Mouse (Mus musculus) lung, embryonic 14.5 days (tissue): ENCODE measurements at regions not wholly inside any gene's neighbourhood (a gene's known extent, or its start where the extent isn't known, plus 50 kb on each side); places are given as distances from the start of the nearest gene placed in this dataset.
A peak's percentile ranks its signal among the peaks of the same experiment; 100 is the strongest.

Experiments used
- ATAC-seq: fragments of 200-750 bp; cut with Nextera tagmentation; 2 replicates; pipeline ENCODE4 v1.8.0; 2017; ENCODE audit warnings: mild to moderate bottlenecking, moderate TSS enrichment, moderate library complexity; ENCODE audit not compliant: insufficient read depth
- DNase-seq: peaks from one replicate; pipeline ENCODE4 v3.0.0-alpha.2; 2015
- H3K27ac ChIP-seq: fragments of 300-500 bp; sonication (generic); 2 replicates; pipeline ENCODE4 v1.5.1; 2014; ENCODE audit warnings: low read depth, mild to moderate bottlenecking, moderate library complexity
- H3K27me3 ChIP-seq: fragments of 300-500 bp; sonication (generic); 2 replicates; pipeline ENCODE4 v1.6.1; 2014; ENCODE audit warnings: low read length, control low read depth; ENCODE audit not compliant: insufficient read depth
- H3K36me3 ChIP-seq: fragments of 300-500 bp; sonication (generic); 2 replicates; pipeline ENCODE4 v1.6.1; 2014; ENCODE audit warnings: control low read depth; ENCODE audit not compliant: insufficient read depth
- H3K4me1 ChIP-seq: fragments of 300-500 bp; sonication (generic); 2 replicates; pipeline ENCODE4 v1.6.1; 2014; ENCODE audit warnings: antibody characterized with exemption, control low read depth; ENCODE audit not compliant: insufficient read depth
- H3K4me2 ChIP-seq: fragments of 300-500 bp; sonication (generic); 2 replicates; pipeline ENCODE4 v1.6.1; 2014; ENCODE audit warnings: mild to moderate bottlenecking
- H3K4me3 ChIP-seq: fragments of 300-500 bp; sonication (generic); 2 replicates; pipeline ENCODE4 v1.5.1; 2014; ENCODE audit warnings: low read depth, low read length
- H3K9ac ChIP-seq: fragments of 300-500 bp; sonication (generic); 2 replicates; pipeline ENCODE4 v1.6.1; 2014
- H3K9me3 ChIP-seq: fragments of 300-500 bp; sonication (generic); 2 replicates; pipeline ENCODE4 v1.6.1; 2016; ENCODE audit warnings: low read depth, low read length, control low read depth
- CTCF ChIP-seq: IDR thresholded peaks from 2 replicates; pipeline ENCODE4 v1.5.1; 2016; ENCODE audit warnings: antibody characterized with exemption, low read depth
- WGBS: fragments of 180-500 bp; shearing (Covaris S2); extraction: QIAGEN DNeasy Blood & Tissue Kit; methylation state at CpG from one replicate; pipeline ENCODE4 v1.1.7; 2014; 5-methylcytosine and 5-hydroxymethylcytosine counted together

DNA sequence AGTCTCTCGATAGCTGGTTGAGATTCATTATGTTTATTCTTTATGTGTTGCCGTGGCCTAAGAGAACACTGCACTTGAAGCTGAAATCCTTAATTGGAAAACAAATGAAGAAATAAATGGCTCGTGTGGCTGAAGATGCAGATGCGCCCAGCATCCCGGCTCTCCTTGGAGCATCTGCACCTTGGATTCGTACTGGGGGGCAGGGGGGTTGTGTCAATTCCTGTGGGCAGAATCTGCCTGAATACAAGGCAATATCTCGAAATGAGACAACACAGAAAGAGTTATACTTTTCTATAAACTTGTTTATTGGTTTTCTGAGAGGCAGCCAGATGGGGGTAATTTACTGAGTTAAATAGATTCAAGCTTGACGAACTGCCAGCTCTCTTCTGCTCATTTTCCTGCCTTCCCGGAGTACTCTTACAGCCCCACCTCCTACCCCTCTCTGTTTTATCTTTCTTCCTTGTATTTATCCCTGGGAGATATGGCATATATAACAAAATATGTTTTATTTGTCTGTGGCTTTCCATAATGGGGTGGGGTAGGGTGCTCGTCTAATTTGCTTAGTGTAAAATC, 229.1 kb downstream of the Pmp22 start:
- peak; percentile 27 for DNase-seq

DNA sequence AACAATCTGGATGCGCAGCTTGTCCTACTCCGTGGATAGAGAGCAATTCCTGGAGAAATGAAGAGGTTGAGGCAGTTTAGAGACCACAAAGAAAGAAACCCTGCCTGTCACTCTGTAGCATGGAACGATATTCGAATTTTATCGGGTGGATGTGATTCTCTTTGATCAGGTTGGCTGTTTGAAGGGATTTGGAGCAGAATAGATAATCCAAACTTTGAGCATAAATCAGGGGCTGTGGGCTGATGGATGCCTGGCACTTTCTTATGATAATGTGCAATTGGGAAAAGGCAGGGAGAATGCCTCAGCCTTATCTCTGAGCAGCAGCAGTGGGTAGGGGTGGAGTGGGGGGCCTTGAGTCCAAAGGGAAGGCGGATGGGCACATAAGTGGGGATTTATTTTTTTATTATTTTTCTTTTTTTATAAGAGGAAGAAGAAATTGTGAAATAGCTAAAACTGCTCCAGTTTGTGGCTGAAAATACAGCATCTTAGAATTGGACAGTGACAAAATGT, 239.0 kb downstream of the Pmp22 start:
- WGBS: 65% methylated on average over 6 of the region's 6 CpGs
- no peak for ATAC-seq

More for the DNA sequence above, 229.1 kb downstream of the Pmp22 start:
- Histone ChIP-seq H3K4me2 (no peak overlapping the region), H3K9ac (no peak overlapping the region), H3K4me3 (no peak overlapping the region), H3K9me3 (no peaks in the 10 kb centered on the region), H3K36me3 (no peaks in the 10 kb centered on the region), H3K4me1 (no peaks in the 10 kb centered on the region), H3K27me3 (0 out of 2 replicates have a peak, but pooled peaks cover 5% of the 10 kb centered on the region), H3K27ac (no peak overlapping the region)
- no peak for ATAC-seq
- TF ChIP-seq CTCF: no peak
- 70% methylated on average over 10 of the region's 10 CpGs for WGBS

DNA sequence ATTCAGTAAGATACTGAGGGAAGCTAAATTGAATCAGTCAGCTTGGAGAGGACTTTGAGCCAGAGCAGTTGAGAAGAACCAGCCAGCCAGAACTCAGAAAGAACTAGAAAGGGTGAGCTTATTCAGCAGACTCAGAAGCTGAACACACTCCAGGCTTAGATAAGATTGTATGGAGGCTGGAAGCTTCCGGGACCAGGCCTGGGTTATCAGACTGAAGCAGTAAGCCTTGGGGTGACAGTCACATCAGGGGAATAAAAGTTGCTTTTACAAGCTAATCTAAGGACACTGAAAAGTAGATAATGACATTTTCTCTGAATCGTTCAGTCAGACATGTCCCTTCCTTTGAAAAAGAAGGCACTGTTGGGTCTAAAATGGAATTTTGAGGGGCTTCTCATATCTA, 240.7 kb downstream of the Pmp22 start:
- no peak for DNase-seq
- no peaks in the 10 kb centered on the region for H3K27me3 ChIP-seq
- H3K4me1 ChIP-seq: no peaks in the 10 kb centered on the region
- H3K4me3 ChIP-seq: no peak overlapping the region
- TF ChIP-seq CTCF: no peak
- no peak overlapping the region for H3K27ac ChIP-seq
- H3K36me3 ChIP-seq: no peaks in the 10 kb centered on the region
- no peak for ATAC-seq
- no peaks in the 10 kb centered on the region; the same call in 1 of the 2 replicates for H3K9me3 ChIP-seq
- H3K9ac ChIP-seq: no peak overlapping the region
- 78% methylated on average over 2 of the region's 2 CpGs for WGBS
- H3K4me2 ChIP-seq: no peak overlapping the region

More for the DNA sequence above, 239.0 kb downstream of the Pmp22 start:
- no peaks in the 10 kb centered on the region for H3K36me3 ChIP-seq
- DNase-seq: no peak
- no peak overlapping the region for H3K27ac ChIP-seq
- no peak overlapping the region for H3K9ac ChIP-seq
- H3K4me2 ChIP-seq: no peak overlapping the region
- H3K9me3 ChIP-seq: no peaks in the 10 kb centered on the region
- H3K4me3 ChIP-seq: no peak overlapping the region
- no peaks in the 10 kb centered on the region for H3K4me1 ChIP-seq
- no peak for TF ChIP-seq CTCF
- H3K27me3 ChIP-seq: no peaks in the 10 kb centered on the region

DNA sequence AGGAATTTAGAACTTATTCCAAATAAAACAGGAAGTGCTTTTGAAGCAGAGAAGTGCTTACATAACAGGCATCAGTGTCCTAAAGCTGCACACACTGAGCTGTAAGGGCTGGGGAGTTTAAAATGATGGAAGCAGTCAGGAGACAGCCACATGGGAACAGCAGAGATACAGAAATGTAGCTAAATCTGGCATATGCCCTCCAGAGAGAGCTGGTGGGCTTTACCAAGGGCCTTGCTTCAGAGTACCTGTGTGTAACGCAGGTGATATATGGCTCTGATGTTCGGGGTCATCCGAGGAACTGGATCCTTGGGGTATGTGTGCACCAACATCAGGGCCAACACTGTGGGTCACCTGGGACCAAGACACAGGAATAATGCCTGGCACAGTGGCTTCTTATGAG, 247.5 kb downstream of the Pmp22 start:
- no peak overlapping the region for H3K27ac ChIP-seq
- no peaks in the 10 kb centered on the region for H3K36me3 ChIP-seq
- no peak overlapping the region for H3K4me2 ChIP-seq
- no peaks in the 10 kb centered on the region for H3K4me1 ChIP-seq
- ATAC-seq (no peak), DNase-seq (no peak)
- H3K4me3 ChIP-seq: no peak overlapping the region
- no peaks in the 10 kb centered on the region for H3K27me3 ChIP-seq
- no peak overlapping the region for H3K9ac ChIP-seq
- 94% methylated on average over 3 of the region's 3 CpGs for WGBS
- no peak for TF ChIP-seq CTCF
- H3K9me3 ChIP-seq: no peaks in the 10 kb centered on the region; the same call in 1 of the 2 replicates

DNA sequence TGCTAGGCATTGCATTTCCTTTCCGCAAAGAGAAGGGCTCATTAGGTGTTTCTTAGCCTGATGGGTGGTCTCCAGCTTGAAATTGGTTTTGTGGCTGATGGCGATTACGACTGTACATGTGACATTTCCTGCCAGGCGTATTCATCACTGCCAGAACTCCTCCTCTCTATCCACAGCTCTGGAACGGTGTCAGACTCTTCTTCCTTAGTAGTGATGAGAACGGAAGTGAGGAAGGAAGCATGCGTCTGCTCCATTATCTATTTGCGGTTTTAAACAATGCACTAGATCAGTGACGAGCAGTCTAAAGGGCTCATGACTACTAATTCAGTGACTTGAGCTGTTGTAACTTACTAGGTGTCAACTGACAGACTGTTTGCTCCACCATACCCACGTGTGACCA, 248.2 kb downstream of the Pmp22 start:
- H3K27me3 ChIP-seq: no peaks in the 10 kb centered on the region
- H3K4me3 ChIP-seq: no peak overlapping the region
- no peak overlapping the region for H3K4me2 ChIP-seq
- no peaks in the 10 kb centered on the region for H3K4me1 ChIP-seq
- no peak overlapping the region for H3K9ac ChIP-seq
- ATAC-seq (no peak; the same call in 1 of the 2 replicates), DNase-seq (peak; percentile 36)
- no peak for TF ChIP-seq CTCF
- no peaks in the 10 kb centered on the region; the same call in 1 of the 2 replicates for H3K9me3 ChIP-seq
- no peak overlapping the region for H3K27ac ChIP-seq
- H3K36me3 ChIP-seq: no peaks in the 10 kb centered on the region
- 34% methylated on average over 10 of the region's 10 CpGs for WGBS

DNA sequence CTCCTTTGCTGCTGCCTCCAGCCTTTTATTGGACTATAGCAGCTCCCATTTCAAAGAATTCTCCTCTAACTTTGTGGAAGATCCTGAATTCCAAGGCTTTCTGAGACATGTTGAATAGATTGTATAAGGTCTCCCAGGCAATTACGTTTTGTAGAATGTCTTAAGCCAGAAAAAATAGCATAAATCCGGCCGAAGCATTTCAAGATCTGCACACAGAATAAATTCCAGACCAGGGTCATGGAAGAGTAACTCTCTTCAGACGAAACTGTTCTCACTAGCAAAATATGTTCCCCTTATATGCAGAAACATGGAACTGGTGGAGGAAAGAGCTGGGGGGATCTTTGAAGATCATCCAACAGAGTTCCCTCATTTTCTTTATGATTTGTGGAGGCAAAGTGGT, 259.5 kb downstream of the Pmp22 start:
- H3K9me3 ChIP-seq: no peaks in the 10 kb centered on the region
- H3K9ac ChIP-seq: no peak overlapping the region
- no peak overlapping the region for H3K27ac ChIP-seq
- no peak for TF ChIP-seq CTCF
- DNase-seq: no peak
- no peak overlapping the region for H3K4me3 ChIP-seq
- H3K4me2 ChIP-seq: no peak overlapping the region
- no peaks in the 10 kb centered on the region for H3K4me1 ChIP-seq
- no peak for ATAC-seq
- no peaks in the 10 kb centered on the region for H3K27me3 ChIP-seq
- WGBS: 73% methylated on average over 4 of the region's 4 CpGs
- no peaks in the 10 kb centered on the region for H3K36me3 ChIP-seq

DNA sequence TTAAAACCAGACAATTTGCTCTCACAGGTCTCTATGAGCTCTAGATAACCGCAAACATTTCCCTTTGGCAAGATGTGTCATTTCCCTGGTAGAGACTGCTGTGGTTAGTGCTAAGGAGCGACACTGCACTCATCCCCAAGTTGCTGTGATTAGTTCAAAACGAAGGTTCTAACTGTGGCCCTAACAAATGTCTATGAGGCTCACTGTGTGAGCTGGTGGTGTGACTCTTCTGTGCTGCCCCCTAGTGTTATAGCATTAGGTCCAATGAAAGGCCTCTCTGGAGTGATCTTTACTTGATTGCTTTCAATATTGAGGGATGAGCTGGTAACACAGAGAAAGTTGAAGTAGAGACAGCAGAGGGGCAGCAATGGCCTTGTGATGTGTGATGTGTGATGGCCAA, 262.7 kb downstream of the Pmp22 start:
- WGBS: 43% methylated on average over 3 of the region's 3 CpGs
- no peak for ATAC-seq
- no peaks in the 10 kb centered on the region for H3K36me3 ChIP-seq
- H3K9ac ChIP-seq: no peak overlapping the region
- TF ChIP-seq CTCF: peak; percentile 63
- H3K4me3 ChIP-seq: no peak overlapping the region
- no peak overlapping the region for H3K4me2 ChIP-seq
- H3K27ac ChIP-seq: no peak overlapping the region
- H3K4me1 ChIP-seq: no peaks in the 10 kb centered on the region
- peak; percentile 48 for DNase-seq
- no peaks in the 10 kb centered on the region for H3K27me3 ChIP-seq
- H3K9me3 ChIP-seq: no peaks in the 10 kb centered on the region
